Mouse (Mus musculus) ES-Bruce4 (cell line): ENCODE results near the gene Sfxn3. TPM values are rescaled to one million over a fixed set of nuclear protein-coding genes. Genes with fewer than 3 reads are reported as not detected.

ENCODE experiments used
- H3K27ac ChIP-seq: 2 replicates; pipeline ENCODE4 v1.5.1; 2012; ENCODE audit warnings: low read length, inconsistent platforms; ENCODE audit not compliant: insufficient read depth
- H3K27me3 ChIP-seq: 2 replicates; pipeline ENCODE4 v1.6.1; 2012; ENCODE audit warnings: mild to moderate bottlenecking, low read length, inconsistent platforms; ENCODE audit not compliant: control insufficient read depth, poor library complexity, insufficient read depth, severe bottlenecking
- H3K36me3 ChIP-seq: 2 replicates; pipeline ENCODE4 v1.6.1; 2012; ENCODE audit warnings: inconsistent platforms, mild to moderate bottlenecking, low read length, moderate library complexity; ENCODE audit not compliant: control insufficient read depth, poor library complexity, insufficient read depth, severe bottlenecking
- H3K4me1 ChIP-seq: one replicate; pipeline ENCODE4 v1.8.1; 2011; ENCODE audit warnings: low read length; ENCODE audit not compliant: control insufficient read depth, insufficient read depth
- H3K4me3 ChIP-seq: 2 replicates; pipeline ENCODE4 v1.5.1; 2011; ENCODE audit warnings: low read depth, mild to moderate bottlenecking, low read length
- H3K9ac ChIP-seq: 2 replicates; pipeline ENCODE4 v1.6.1; 2012; ENCODE audit warnings: low read depth, mild to moderate bottlenecking, inconsistent platforms; ENCODE audit not compliant: poor library complexity, severe bottlenecking
- H3K9me3 ChIP-seq: replicated peaks from 2 replicates; pipeline ENCODE4 v1.6.1; 2012; ENCODE audit warnings: mild to moderate bottlenecking, low read length, inconsistent platforms; ENCODE audit not compliant: control insufficient read depth, poor library complexity, insufficient read depth, severe bottlenecking
- CTCF ChIP-seq: IDR thresholded peaks from one replicate; pipeline ENCODE4 v1.8.1; 2011; ENCODE audit warnings: low read depth, low read length
- EP300 ChIP-seq: IDR thresholded peaks from 2 replicates; pipeline ENCODE4 v1.6.1; 2011; ENCODE audit warnings: low read depth, low read length; ENCODE audit not compliant: insufficient read depth
- POLR2A ChIP-seq: IDR thresholded peaks from one replicate; pipeline ENCODE4 v1.8.1; 2011; ENCODE audit warnings: low read length; ENCODE audit not compliant: insufficient read depth
- polyA plus RNA-seq: library from polyadenylated mRNA; stranded (reverse); fragments of >200 nt; gene quantifications from 2 replicates; pipeline ENCODE4 v1.2.4, GENCODE M21; 2011; ENCODE audit warnings: low read depth; ENCODE audit not compliant: missing spikeins, insufficient read depth, insufficient read length

Gene Sfxn3
- polyA plus RNA-seq, 1 experiment = 15.6 TPM

DNA sequence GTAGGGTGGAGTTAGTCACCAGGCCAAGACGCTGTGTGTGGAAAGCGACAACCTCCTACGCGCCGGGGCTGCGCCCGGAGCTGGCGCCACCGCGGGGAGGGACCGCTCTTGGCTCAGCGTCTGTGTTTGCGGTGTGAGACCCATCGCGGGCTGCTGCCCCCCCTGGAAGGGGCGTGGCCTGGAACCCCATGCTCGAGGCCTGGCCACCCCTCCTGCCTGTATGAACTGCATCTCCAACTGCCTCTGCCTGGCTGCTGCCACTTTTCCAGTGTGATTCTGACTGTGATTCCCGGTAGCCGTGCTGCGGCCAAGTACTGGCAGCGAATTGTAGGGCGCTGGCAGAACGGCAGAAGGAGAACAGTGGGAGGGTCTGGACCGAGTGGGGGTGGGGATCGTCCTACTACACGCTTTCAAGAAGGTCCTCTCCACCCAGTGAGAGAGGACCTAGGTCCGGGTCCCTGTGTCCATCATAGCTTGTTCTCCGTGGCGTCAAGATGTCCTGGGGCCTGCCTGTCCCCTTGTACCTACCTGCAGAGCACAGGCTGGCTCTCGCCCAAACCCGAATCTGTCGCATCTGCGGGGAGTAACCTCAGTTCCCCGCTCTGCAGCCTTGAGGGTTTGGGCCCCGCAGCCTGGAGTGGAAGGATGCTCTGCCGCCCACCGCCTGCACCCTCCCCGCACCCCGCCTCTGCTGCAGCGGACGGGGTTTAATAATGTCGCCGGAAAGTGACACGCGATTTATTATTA lies 32.6 kb downstream of the Sfxn3 start:
- no peak overlapping the region for H3K27ac ChIP-seq
- H3K27me3 ChIP-seq = peaks cover 5% of the 10 kb centered on the region; the same call in 1 of the 2 replicates
- H3K36me3 ChIP-seq = no peaks in the 10 kb centered on the region
- H3K4me1 ChIP-seq = peaks cover 2% of the 10 kb centered on the region
- peak overlapping the region; percentile 12 for H3K9ac ChIP-seq
- TF ChIP-seq EP300 = no peak
- TF ChIP-seq CTCF = no peak
- TF ChIP-seq POLR2A = no peak
- H3K4me3 ChIP-seq = peak overlapping the region; percentile 55
- no peaks in the 10 kb centered on the region for H3K9me3 ChIP-seq

GRCm38 (mm10) chr19:45080711-45081110 lies 33.4 kb downstream of the Sfxn3 start:
- peak overlapping the region; percentile 12 for H3K9ac ChIP-seq
- H3K4me3 ChIP-seq = peak overlapping the region; percentile 55

GRCm38 (mm10) chr19:45081279-45081678 lies 34.0 kb downstream of the Sfxn3 start:
- peaks cover 2% of the 10 kb centered on the region for H3K4me1 ChIP-seq
- H3K27me3 ChIP-seq = peaks cover 5% of the 10 kb centered on the region; the same call in 1 of the 2 replicates
- peak overlapping the region; percentile 55 for H3K4me3 ChIP-seq
- no peak overlapping the region for H3K9ac ChIP-seq
- H3K27ac ChIP-seq = no peak overlapping the region
- peak; percentile 89 for TF ChIP-seq CTCF
- no peak for TF ChIP-seq EP300
- no peaks in the 10 kb centered on the region for H3K36me3 ChIP-seq
- H3K9me3 ChIP-seq = no peaks in the 10 kb centered on the region

More at GRCm38 (mm10) chr19:45080711-45081110, 33.4 kb downstream of the Sfxn3 start:
- Histone ChIP-seq H3K9me3 (no peaks in the 10 kb centered on the region), H3K27me3 (peaks cover 5% of the 10 kb centered on the region; the same call in 1 of the 2 replicates), H3K27ac (no peak overlapping the region), H3K4me1 (peaks cover 2% of the 10 kb centered on the region), H3K36me3 (no peaks in the 10 kb centered on the region)
- TF ChIP-seq EP300 (no peak), CTCF (no peak), POLR2A (no peak)

- no peak overlapping the region for H3K4me3 ChIP-seq
- TF ChIP-seq CTCF (peak; percentile 63), EP300 (no peak)
- peaks cover 2% of the 10 kb centered on the region for H3K4me1 ChIP-seq
- H3K9me3 ChIP-seq = no peaks in the 10 kb centered on the region
- H3K36me3 ChIP-seq = no peaks in the 10 kb centered on the region
- H3K27ac ChIP-seq = no peak overlapping the region
- no peak overlapping the region for H3K9ac ChIP-seq
- peaks cover 5% of the 10 kb centered on the region; the same call in 1 of the 2 replicates for H3K27me3 ChIP-seq
These were observed 34.7 kb downstream of the Sfxn3 start for GRCm38 (mm10) chr19:45081841-45082550.

GRCm38 (mm10) chr19:45097868-45098267 lies 50.6 kb downstream of the Sfxn3 start:
- no peaks in the 10 kb centered on the region for H3K27me3 ChIP-seq
- H3K4me3 ChIP-seq = no peak overlapping the region

More at GRCm38 (mm10) chr19:45097868-45098267, 50.6 kb downstream of the Sfxn3 start:
- Histone ChIP-seq H3K4me1 (no peaks in the 10 kb centered on the region), H3K9me3 (no peaks in the 10 kb centered on the region), H3K27ac (no peak overlapping the region), H3K36me3 (no peaks in the 10 kb centered on the region), H3K9ac (no peak overlapping the region)
- TF ChIP-seq EP300 (0 out of 2 replicates have a peak, but pooled peaks have one; percentile 29), POLR2A (no peak), CTCF (no peak)
